Mouse (Mus musculus) layer of hippocampus, adult 9-10 months (tissue): ENCODE data around the gene Stard10.

Experiments
- DNase-seq: peaks from one replicate; pipeline ENCODE4 v3.0.0; 2022; ENCODE audit warnings: low spot score

The Stard10 gene

DNA sequence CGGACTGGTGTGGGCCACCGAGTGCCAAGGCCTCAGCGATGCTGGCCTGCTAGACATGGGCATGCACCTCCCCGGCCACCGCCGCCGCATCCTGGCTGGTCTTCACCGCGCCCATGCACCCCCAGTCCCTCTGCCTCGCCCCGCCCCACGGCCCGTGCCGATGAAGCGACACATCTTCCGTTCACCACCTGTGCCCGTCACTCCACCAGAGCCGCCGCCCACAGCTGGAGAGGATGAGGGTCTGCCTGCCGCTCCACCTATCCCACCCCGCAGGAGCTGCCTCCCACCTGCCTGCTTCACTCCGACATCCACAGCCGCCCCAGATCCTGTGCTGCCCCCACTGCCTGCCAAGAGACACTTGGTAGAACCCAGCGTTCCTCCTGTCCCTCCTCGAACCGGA is 56.2 kb downstream of the Stard10 start:
- DNase-seq: no peak

DNA sequence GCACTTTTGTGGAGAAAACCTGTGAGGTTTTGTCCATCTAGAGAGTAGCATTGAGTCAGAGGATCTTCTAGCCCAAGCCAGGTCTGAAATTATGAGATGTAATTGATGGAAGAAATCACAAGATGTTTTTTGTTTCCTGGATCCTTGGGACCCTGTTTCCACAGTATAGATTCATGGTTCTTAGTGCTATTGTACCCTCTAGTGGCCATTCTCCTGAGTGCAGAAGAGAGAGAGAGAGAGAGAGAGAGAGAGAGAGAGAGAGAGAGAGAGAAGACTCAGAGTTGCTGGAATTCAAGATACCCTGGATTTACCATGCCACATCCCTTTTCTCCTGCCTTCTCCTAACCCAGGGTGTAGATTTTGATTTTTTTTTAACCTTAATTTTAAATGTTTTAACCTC is 57.3 kb downstream of the Stard10 start:
- DNase-seq: peak; percentile 68

DNA sequence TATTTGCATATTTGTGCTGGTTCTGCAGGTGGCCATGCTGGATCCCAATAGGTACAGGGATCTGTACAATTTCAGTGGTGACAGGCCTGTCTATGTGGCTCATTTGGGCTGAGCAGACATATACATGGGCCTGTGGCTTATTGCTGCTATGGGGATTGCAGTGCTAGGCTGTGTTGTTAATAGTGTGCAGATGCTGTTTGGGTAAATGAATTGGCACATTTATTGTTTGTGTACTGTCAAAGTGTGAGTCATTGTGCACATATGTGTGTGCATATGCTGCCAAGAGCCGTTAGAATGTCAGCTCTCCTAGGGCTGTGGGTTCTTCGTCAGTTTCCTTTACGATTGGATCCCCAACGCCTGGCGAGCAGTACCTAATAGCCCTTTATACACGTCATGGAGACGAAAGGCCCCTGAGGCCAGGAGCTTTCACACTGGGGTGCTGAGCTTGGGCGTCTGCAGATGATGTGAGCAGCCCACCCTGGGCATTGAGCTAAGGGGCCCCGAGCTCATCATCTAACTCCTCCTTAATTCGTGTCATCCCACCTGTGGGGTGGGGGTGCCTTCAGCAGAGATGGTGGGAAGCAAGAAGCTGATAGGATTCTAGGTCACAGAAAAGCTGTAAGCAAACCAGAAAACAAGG is 59.9 kb downstream of the Stard10 start:
- DNase-seq: peak; percentile 41

DNA sequence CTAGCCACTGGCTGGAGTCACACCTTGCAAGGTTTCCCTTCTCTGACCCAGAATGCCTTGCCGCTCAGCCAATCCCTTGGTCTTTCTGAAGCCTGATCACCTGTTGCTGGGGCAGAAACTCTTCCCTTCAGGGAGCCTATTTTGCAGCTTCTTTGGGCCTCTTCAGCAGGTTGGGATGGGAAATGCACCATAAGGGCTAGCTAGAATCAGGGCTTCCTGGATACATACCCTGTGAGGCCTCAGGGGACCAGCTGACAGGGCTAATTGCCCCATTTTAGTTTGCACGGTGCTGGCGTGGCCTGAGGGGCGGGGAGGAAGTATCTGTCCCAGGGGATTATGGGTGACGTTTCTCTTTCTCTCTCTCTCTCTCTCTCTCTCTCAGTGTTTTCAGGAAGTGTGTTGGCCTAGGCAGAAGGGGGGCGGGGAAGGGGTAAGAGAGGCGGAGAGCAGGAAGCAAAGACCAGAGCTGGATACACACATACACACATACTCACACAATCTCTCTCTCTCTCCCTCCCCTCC is 60.9 kb downstream of the Stard10 start:
- no peak for DNase-seq

DNA sequence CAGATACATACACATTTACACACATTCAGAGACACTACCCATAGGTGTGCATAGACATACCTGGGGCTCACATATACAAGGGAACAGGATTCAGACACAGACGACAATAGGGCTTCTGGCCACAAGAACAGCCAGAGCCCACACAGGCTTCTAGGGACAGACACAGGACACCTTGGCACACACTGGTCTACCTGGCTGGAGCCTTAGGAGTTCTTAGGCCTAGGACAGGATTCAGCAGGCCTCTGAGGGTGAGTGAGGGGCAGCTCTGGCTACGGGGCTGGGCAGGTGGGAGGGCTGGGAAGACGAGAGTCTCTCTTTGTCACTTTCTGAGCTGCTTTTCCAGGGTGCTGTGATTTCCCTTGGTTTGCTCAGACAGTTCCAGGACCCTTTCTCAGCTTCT is 61.4 kb downstream of the Stard10 start:
- DNase-seq: no peak

DNA sequence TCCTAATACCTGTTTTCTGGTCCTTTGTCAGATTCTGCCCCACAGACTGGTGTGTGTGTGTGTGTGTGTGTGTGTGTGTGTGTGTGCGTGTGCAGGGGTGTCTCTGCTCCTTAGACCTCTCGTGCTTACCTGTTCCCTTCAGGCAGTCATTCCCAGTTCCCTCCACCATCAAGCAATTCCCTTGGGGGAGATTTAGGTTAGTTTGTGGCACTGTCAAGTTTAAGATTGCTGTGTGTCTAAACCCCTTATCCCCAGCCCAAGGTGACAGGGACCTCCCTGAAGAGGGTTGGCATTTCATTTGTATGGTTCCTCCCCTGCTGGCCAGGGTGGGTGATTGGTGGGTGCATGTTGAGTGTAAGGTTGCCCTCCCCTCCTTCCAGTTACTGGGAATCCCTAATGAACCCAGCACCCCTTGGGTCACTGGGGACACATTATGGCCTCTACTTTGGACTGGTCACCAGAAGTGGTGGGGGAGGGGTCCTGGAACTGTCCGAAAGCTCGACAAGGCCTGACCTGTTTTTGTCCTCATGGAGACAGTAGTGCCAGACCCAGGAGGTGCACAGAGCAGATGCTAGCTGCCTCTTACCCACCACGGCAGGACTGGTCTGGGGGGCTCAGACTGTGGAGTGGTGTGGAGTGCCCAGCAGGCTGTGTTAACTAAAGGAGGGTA is 62.0 kb downstream of the Stard10 start:
- no peak for DNase-seq

DNA sequence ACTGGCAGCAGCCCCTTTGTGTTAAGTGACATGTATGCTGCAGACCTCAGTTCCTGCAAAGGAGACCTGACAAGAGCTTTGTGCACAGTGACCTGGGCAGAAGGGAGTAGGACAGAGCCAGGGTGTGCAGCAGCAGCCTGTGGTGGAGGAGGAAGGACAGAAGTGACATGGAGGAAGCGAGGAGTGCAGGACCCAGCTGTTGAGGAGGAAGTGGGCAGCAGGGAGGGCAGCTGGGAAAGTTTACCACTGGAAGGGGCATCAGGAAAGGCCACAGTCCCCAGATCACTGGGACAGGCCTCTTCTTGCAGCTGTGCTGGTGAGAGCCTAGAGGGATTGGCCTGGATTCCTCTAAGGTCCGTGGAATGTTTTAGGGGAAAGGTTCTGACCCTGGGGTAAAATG is 62.8 kb downstream of the Stard10 start:
- DNase-seq: no peak

DNA sequence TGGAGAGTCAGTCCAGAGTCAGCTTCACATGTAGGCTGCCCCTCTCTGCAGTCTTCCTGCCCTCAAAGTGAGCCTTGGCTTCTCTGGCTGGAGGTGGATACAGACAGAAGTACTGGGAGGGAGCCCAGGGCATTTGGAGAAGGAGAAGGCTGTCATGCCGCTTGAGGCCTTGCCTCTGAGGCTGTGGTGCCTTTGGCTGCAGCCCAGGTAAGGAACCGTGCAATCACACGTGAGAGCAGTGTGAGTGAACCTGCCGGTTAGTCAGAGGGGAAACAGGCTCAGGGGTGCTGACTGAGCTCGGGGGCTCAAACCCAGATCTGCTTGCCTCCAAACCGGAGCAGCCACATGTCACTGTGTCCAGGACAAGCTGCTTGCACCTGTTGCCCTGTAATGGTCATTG is 64.6 kb downstream of the Stard10 start:
- DNase-seq: no peak

DNA sequence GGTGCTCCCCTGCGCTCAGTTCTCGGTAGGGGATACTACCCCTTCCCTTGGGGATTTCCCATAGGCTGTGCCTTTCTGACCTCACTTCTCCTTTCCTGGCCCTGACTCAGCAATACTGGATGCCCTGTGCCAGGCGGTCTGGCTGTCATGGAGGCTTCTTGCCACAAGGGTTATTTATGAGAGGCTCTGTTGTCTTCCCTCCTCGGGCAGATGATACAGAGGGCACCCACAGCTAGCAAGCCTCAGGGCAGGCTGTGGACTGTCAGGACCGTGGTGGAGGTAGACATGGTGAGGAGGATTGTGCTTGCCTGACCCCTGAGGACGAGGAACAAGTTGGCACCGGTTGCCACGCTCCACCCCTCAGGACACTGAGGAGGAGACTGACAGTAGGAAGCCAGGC is 65.5 kb downstream of the Stard10 start:
- peak; percentile 55 for DNase-seq

DNA sequence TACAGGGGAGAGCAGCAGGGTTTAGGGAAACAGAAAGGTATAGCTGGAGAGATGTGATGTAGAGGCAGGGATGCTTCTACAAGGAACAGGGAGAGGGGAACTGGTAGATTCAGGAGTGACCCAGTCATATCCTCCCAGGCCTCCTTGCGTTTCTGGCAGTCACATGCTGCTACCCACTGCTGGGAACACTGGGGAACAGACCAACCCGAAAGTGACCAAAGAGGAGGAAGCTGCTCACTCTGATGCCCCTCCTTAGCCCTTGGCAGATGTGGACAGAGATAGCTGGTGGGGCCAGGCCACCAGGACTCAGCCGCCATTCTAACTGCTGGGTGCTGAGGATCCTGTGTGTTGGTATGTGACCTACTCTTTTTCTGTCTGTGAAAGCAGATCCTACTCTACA is 66.9 kb downstream of the Stard10 start:
- DNase-seq: no peak

DNA sequence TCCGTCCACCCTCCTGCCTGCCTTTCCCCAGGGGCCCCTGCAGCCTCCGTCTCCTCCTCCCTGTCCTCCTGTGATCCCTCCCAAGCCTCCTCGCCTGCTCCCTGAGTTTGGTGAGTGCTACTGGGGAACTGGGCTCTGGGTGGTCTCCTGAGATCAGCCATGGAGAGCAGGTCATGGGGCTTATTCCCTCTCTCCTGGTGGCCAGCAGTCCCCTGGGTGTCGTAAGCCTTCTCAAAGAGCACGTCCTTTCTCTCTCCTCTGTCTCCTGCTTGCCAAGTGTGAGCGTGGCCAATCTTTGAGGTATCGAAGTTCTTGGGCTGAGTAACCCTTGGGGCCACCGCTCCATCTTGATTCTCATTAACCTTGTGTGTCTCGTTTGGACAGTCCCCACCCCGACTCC is 68.0 kb downstream of the Stard10 start:
- DNase-seq: no peak

DNA sequence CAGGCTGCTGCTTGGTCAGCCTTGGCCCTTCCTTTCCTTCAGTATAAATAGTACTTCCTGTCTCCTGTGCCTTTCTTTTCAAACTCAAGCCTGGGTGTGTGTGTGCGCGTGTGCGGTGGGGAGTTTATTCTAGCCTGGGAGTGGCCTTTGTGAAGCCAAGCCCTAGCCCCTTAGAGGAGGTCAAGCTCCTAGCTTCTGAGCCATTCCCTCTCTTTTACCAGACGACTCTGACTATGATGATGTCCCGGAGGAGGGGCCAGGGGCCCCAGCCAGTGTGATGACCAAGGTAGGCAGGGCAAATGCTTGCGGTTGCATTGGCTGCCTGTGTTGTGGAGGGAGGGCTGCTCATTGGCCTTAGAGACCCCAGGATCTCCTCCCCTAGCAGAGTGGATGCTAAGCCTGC is 68.4 kb downstream of the Stard10 start:
- DNase-seq: no peak

DNA sequence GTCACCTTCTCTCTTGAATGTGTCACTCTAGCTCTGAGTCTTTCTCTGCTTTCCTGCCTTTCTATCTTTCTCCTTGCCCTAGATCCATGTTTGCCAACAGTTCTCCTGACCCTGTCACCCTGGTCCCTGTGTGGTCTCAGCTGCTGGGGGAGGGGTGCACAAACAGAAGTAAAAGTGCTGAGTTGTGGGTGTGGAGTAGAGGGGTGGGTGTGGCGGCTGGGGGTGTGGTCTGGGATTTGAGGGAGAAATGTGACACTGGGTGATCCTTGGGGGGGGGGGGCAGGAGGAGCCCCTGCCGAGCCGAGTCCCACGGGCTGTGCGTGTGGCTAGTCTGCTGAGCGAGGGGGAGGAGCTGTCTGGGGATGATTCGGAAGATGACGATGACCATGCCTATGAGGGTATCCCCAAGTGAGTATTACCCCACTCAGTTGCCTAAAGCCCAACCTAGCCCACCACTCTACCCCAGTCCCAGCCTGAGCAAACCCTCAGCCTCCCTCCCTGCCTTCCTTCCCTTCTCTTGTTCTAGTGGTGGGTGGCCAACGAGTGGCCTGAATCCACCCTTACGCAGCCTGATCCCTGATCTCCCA is 69.1 kb downstream of the Stard10 start:
- DNase-seq: no peak

DNA sequence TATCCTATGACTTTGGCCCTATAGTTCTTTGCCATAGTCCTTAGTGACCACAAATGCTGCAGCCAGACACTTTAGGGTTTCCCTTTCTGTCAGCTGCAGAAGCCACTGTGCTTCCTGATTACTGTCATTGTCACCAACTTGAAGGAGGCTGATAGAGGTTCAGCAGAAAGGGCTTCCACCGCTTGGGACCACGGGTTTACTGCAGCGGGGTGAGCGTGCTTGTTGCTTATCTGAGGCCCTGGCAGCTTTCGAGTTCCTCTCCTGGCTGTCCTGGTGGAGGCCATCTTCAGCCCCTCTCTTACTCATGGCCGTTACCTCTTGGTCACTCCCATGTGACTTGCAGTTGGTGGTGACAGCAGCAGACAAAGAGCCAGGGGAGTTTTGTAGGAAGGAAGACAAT is 72.4 kb downstream of the Stard10 start:
- DNase-seq: no peak

DNA sequence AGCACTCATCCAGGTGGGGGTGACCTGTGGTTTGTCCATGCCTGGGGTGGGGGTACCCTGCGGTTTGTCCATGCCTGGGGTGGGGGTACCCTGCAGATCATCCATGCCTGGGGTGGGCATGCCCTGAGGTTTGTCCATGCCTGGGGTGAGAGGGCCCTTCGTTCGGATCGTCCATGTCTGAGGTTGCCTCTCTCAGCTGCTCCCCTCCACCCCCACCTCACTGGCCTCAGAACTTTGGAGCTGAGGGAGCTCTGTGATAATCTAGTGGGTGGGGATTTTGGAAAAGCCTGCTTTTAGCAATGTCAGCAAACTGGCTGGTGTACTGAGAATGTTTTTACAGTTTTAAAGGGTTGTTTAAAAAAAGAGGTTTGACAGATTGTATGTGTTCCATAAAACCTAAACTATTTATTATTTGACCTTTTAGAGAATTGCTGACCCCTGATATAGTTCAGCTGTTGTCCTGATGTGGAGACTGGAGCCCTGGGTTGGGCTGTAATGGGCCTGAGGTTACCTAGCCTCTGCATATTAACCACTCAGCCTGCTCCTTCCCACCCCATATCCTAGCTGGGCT is 75.1 kb downstream of the Stard10 start:
- DNase-seq: no peak

DNA sequence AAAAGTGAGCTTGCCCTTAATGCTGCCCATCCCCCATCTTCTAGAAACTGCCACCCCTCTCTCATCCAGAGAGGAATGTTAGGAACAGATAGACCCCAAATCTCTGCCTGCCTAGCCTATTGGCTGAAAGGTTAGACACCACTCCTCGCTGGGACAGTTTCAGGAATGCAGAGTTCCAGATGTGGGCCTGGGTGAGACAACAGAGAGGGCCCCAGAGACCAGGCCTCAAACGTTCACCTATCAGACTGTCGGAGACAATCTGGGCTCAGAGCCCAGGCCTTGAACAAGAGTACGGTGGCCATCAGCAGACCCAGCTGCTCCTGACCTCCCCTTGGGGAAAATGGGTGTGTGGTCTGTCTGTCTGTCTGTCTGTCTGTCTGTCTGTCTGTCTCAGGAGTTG is 76.1 kb downstream of the Stard10 start:
- no peak for DNase-seq

DNA sequence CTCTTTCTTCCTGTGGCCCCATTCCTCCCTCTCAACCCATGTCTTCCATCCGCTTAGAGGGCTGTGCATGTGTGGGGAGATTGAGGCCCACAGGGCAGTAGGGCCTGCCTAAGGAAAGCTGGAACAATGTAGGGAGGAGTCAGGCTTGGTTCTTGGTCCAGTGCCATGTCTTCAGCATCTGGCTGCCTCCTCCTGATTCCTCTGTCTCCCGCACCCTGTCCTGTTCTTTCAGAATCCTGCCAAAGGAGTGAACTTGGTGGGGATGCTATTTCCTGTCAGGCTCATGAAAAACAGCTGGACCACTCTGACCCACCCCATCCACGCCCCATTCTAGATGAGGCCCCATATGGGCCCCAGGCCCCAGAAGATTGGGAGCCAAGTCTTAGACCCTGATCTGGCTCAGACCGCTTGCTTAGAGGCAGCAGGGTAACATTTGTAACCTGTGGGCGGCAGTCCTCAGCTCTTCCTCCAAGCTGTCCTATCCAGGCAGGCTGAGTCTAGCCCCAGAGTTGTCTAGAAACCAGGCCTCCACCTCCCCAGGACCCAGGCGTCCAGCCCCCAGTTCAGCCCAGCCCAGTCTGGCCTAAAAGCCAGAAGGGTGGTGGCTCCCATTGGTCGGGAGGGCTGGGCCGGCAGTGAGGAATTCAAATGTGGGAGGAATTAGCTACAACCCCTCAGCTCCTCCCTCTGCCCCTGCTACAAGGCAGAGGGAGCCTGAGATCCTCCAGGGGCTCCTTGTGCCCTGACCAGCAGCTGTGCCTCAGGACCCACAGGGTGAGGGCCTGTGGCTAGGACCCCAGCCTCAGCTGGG is 77.0 kb downstream of the Stard10 start:
- no peak for DNase-seq

DNA sequence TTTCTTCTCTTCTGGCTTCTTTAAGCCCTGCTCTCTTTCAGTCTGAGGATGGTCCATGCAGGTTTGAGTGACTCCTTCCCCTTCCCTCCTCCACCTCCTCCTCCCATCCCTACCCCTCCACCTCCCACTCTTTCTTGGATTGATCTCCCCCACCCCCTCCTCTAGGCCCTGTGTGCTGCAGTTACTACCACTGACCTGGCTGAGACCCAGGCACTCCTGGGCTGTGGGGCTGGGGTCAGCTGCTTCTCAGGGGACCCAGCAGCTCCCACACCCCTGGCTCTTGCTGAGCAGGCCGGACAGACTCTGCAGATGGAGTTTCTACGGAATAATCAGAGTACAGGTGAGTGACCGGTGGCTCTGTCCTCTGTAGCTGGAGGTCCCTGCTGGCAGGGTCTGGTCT is 77.7 kb downstream of the Stard10 start:
- no peak for DNase-seq

DNA sequence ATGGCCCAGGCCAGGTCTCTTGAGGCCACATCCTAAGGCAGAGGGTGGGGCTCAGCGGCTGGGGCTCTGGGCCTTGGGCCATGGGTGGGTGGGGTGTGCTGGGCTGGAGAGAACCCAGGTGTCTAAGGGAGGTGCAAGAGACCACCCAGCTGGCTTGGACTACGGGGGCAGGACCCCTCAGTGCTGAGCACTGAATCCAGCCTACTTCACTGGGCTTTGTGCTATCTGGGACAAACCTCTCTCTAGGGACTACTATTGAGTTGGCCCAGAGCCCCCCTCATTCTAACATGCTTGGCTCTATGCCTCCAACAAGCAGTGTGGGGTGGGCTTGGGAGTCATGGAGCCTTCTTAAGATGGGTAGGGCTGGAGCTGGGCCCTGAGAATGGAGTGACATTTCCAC is 78.6 kb downstream of the Stard10 start:
- DNase-seq: no peak
